Mouse (Mus musculus): ENCODE measurements around the gene Phf21a. TPM values are rescaled to one million over a fixed set of nuclear protein-coding genes. Genes with fewer than 3 reads are reported as not detected.

Phf21a gene
- polyA plus RNA-seq (2015; fragmentation: Nextera tagmentation; extraction: Ambion mirVana): 34.1 and 37.2 TPM in 2 replicates

DNA sequence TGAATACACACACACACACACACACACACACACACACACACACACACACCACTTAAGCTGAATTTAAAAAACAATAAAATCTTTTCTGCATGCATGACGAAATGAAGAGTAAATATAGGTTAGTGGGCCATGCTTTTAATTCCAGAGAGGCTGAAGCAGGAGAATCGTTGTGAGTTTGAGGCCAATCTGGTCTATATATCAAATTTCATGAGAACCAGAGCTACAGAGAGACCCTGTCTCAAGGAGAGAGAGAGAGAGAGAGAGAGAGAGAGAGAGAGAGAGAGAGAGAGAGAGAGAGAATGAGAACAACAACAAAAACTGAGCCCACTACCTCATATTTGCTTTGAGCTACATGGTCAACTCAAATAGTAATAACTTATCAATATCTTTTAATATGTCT is at the start of gene Phf21a:
Gene Phf21a (plus strand): TSS at position 301 of the 400 bp plus-strand sequence.
- ATAC-seq (ENCODE audit: low FRiP score, low read depth): no peak
- Histone ChIP-seq H3K9me3 (no peaks in the 10 kb centered on the region), H3K4me3 (no peak within 1 kb of the TSS), H3K27ac (replicated peaks) (no peak within 1 kb of the TSS), H3K27me3 (no peaks in the 10 kb centered on the region), H3K4me1 (replicated peaks) (no peaks in the 10 kb centered on the region), H3K4me2 (no peak within 1 kb of the TSS), H3K9ac (no peak within 1 kb of the TSS), H3K36me3 (no peaks in the 10 kb centered on the region)
- WGBS: 91% methylated on average over 2 of the region's 2 CpGs

DNA sequence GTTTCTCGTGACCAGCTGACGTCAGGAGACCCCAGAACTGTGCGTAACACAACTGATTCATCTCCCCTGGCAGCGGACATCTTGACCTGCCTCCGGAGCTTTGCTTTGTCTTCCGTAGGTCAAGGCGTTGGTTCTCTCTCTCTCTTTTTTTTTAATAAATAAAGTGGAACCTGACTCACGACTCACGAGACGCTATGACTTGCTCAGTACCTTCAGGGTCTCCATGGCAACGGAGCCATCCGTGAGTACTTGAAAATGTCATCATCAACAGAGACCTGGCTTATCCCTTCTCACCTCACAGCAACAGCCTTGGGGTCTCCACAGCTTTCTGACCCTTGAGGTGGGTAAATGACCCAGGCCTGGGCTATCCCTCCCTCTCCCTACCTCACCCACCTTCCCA is 49.6 kb upstream of the Phf21a start:
- 72% methylated on average over 12 of the region's 12 CpGs for WGBS
- Histone ChIP-seq H3K4me3 (no peak overlapping the region), H3K9me3 (no peaks in the 10 kb centered on the region), H3K9ac (no peak overlapping the region), H3K36me3 (no peaks in the 10 kb centered on the region), H3K27me3 (no peaks in the 10 kb centered on the region), H3K27ac (replicated peaks) (no peak overlapping the region), H3K4me2 (no peak overlapping the region), H3K4me1 (replicated peaks) (no peaks in the 10 kb centered on the region)
- no peak for ATAC-seq (ENCODE audit: low FRiP score, low read depth)

- WGBS: 40% methylated on average over 4 of the region's 4 CpGs
- Histone ChIP-seq H3K9ac (no peak overlapping the region), H3K4me1 (replicated peaks) (no peaks in the 10 kb centered on the region), H3K27me3 (no peaks in the 10 kb centered on the region), H3K27ac (replicated peaks) (no peak overlapping the region), H3K36me3 (no peaks in the 10 kb centered on the region), H3K4me2 (no peak overlapping the region), H3K4me3 (no peak overlapping the region), H3K9me3 (no peaks in the 10 kb centered on the region)
- 0 out of 2 replicates have a peak, but pooled peaks have one; percentile 30 for ATAC-seq (ENCODE audit: low FRiP score, low read depth)
These were observed 45.3 kb upstream of the Phf21a start for GRCm38 (mm10) chr2:92047601-92048000.

GRCm38 (mm10) chr2:92048034-92048690 is 44.8 kb upstream of the Phf21a start:
- 81% methylated on average over 9 of the region's 9 CpGs for WGBS
- H3K27me3 ChIP-seq: no peaks in the 10 kb centered on the region
- no peaks in the 10 kb centered on the region for H3K4me1 ChIP-seq (replicated peaks)
- no peaks in the 10 kb centered on the region for H3K36me3 ChIP-seq
- ATAC-seq (ENCODE audit: low FRiP score, low read depth): no peak
- H3K9me3 ChIP-seq: no peaks in the 10 kb centered on the region
- no peak overlapping the region for H3K4me2 ChIP-seq
- H3K27ac ChIP-seq (replicated peaks): no peak overlapping the region
- no peak overlapping the region for H3K9ac ChIP-seq
- no peak overlapping the region for H3K4me3 ChIP-seq

GRCm38 (mm10) chr2:92052188-92052587 is 40.7 kb upstream of the Phf21a start:
- Histone ChIP-seq H3K4me3 (no peak overlapping the region), H3K4me1 (replicated peaks) (peaks cover 10% of the 10 kb centered on the region), H3K27me3 (peaks cover 5% of the 10 kb centered on the region; the same call in 1 of the 2 replicates), H3K9ac (no peak overlapping the region), H3K27ac (replicated peaks) (no peak overlapping the region), H3K4me2 (no peak overlapping the region), H3K36me3 (no peaks in the 10 kb centered on the region), H3K9me3 (no peaks in the 10 kb centered on the region)
- ATAC-seq (ENCODE audit: low FRiP score, low read depth): no peak
- WGBS: 82% methylated on average over 8 of the region's 8 CpGs

DNA sequence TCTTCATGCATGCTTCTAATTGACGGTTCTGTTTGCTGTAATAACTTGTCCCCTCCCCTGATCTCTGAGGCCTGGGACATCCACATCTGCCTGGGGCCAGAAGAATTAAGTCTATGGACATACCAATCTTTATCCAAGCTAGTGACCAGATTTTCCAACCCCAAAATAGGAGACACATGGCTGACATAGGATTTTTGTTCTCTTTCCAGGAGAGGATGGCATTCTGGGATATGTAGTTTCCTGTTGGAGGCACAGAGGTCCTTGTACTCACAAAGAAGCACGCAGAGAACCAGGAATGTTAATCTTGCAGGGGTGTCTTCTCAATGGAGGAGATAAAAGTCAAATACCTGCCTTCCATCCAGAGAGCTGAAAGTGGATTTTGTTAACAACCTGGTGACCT is 40.2 kb upstream of the Phf21a start:
- H3K27me3 ChIP-seq: peaks cover 8% of the 10 kb centered on the region; the same call in 1 of the 2 replicates
- peaks cover 10% of the 10 kb centered on the region for H3K4me1 ChIP-seq (replicated peaks)
- H3K27ac ChIP-seq (replicated peaks): no peak overlapping the region
- H3K36me3 ChIP-seq: no peaks in the 10 kb centered on the region
- WGBS: 50% methylated on average over 2 of the region's 2 CpGs
- no peak overlapping the region for H3K4me2 ChIP-seq
- no peak overlapping the region for H3K9ac ChIP-seq
- ATAC-seq (ENCODE audit: low FRiP score, low read depth): no peak
- no peak overlapping the region for H3K4me3 ChIP-seq
- no peaks in the 10 kb centered on the region for H3K9me3 ChIP-seq

- peaks cover 8% of the 10 kb centered on the region; the same call in 1 of the 2 replicates for H3K27me3 ChIP-seq
- 3% methylated on average over 38 of the region's 38 CpGs for WGBS
- peak overlapping the region; percentile 75 for H3K4me2 ChIP-seq
- ATAC-seq (ENCODE audit: low FRiP score, low read depth): peak; percentile 51
- peak overlapping the region; percentile 70 for H3K27ac ChIP-seq (replicated peaks)
- peak overlapping the region; percentile 30 for H3K9ac ChIP-seq
- H3K9me3 ChIP-seq: no peaks in the 10 kb centered on the region
- no peaks in the 10 kb centered on the region for H3K36me3 ChIP-seq
- peaks cover 23% of the 10 kb centered on the region for H3K4me1 ChIP-seq (replicated peaks)
- peak overlapping the region; percentile 38 for H3K4me3 ChIP-seq
These were observed 37.7 kb upstream of the Phf21a start for GRCm38 (mm10) chr2:92055101-92055813.

DNA sequence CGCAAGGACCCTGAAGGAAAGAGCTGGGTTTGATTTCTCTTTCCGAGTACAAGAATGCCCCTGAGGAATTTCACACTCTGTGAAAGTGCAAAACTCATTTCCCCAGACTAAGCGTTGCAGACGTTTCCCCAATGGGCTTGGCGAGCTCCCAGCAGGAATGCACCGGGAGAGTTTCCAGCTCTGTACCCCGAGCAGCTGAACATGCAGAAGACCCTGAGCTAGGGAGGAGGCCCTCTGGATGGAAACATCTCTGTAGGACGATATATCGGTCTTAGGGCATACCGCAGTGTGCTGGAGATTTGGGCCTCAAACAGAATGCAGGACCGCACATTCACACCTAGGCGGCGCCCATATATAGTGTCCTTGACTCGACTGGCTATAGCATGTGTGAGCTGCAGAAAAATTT is 37.1 kb upstream of the Phf21a start:
- peak overlapping the region; percentile 70 for H3K27ac ChIP-seq (replicated peaks)
- H3K27me3 ChIP-seq: peaks cover 8% of the 10 kb centered on the region; the same call in 1 of the 2 replicates
- peak overlapping the region; percentile 75 for H3K4me2 ChIP-seq
- no peaks in the 10 kb centered on the region for H3K36me3 ChIP-seq
- peak overlapping the region; percentile 20 for H3K9ac ChIP-seq
- peaks cover 25% of the 10 kb centered on the region for H3K4me1 ChIP-seq (replicated peaks)
- peak overlapping the region; percentile 38 for H3K4me3 ChIP-seq
- 3% methylated on average over 14 of the region's 14 CpGs for WGBS
- no peaks in the 10 kb centered on the region for H3K9me3 ChIP-seq
- no peak for ATAC-seq (ENCODE audit: low FRiP score, low read depth)

GRCm38 (mm10) chr2:92056760-92057159 is 36.2 kb upstream of the Phf21a start:
- H3K9me3 ChIP-seq: no peaks in the 10 kb centered on the region
- H3K9ac ChIP-seq: no peak overlapping the region
- no peak overlapping the region for H3K4me3 ChIP-seq
- no peak overlapping the region for H3K4me2 ChIP-seq
- H3K36me3 ChIP-seq: no peaks in the 10 kb centered on the region
- H3K27me3 ChIP-seq: peaks cover 8% of the 10 kb centered on the region; the same call in 1 of the 2 replicates
- no peak for ATAC-seq (ENCODE audit: low FRiP score, low read depth)
- H3K4me1 ChIP-seq (replicated peaks): peaks cover 25% of the 10 kb centered on the region
- WGBS: 83% methylated on average over 13 of the region's 13 CpGs
- H3K27ac ChIP-seq (replicated peaks): no peak overlapping the region

DNA sequence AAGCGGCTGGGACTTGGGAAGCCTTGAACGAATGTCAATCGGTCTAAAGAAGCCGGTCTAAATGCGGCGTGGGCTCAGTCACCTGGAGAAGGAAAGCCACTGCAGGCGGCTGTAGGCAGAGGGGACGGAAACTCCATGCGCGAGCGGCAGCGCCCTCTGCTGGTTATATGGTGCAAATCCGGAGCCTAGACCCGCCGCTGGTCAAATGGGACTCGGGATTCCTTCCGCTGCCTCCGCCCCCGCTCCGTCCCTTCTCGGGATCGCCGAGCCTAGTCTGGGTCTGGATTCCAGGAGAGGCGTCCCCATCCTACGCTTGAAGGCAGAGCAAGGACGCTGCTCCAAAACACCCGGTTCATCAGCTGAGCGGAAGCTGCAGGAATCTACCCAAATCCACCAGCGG is 34.4 kb upstream of the Phf21a start:
- H3K4me2 ChIP-seq: peak overlapping the region; percentile 87
- H3K9ac ChIP-seq: peak overlapping the region; percentile 82
- no peaks in the 10 kb centered on the region for H3K36me3 ChIP-seq
- ATAC-seq (ENCODE audit: low FRiP score, low read depth): peak; percentile 63
- H3K4me1 ChIP-seq (replicated peaks): peaks cover 25% of the 10 kb centered on the region
- H3K27ac ChIP-seq (replicated peaks): peak overlapping the region; percentile 92
- peaks cover 11% of the 10 kb centered on the region; the same call in 1 of the 2 replicates for H3K27me3 ChIP-seq
- H3K4me3 ChIP-seq: peak overlapping the region; percentile 78
- H3K9me3 ChIP-seq: no peaks in the 10 kb centered on the region
- WGBS: under 1% methylated on average over 28 of the region's 29 CpGs

- ATAC-seq (ENCODE audit: low FRiP score, low read depth): no peak
- WGBS: 3% methylated on average over 11 of the region's 11 CpGs
- no peaks in the 10 kb centered on the region for H3K36me3 ChIP-seq
- H3K27ac ChIP-seq (replicated peaks): peak overlapping the region; percentile 92
- peak overlapping the region; percentile 82 for H3K9ac ChIP-seq
- no peaks in the 10 kb centered on the region for H3K9me3 ChIP-seq
- H3K27me3 ChIP-seq: peaks cover 11% of the 10 kb centered on the region; the same call in 1 of the 2 replicates
- peak overlapping the region; percentile 78 for H3K4me3 ChIP-seq
- H3K4me2 ChIP-seq: peak overlapping the region; percentile 87
- peaks cover 25% of the 10 kb centered on the region for H3K4me1 ChIP-seq (replicated peaks)
These were observed 34.0 kb upstream of the Phf21a start for GRCm38 (mm10) chr2:92058936-92059335.

All from hindbrain, embryonic 15.5 days (tissue).